Mouse (Mus musculus) myocyte (in vitro differentiated cells): ENCODE data around the gene Col6a5.

Experiments used
- CEBPB ChIP-seq: IDR thresholded peaks from 2 replicates; pipeline ENCODE4 v1.6.1; 2011; ENCODE audit warnings: mild to moderate bottlenecking, moderate library complexity; ENCODE audit not compliant: poor library complexity, insufficient read depth, severe bottlenecking
- E2F4 ChIP-seq: IDR thresholded peaks from one replicate; pipeline ENCODE4 v1.6.1; 2011; ENCODE audit warnings: mild to moderate bottlenecking, control low read depth, moderate library complexity; ENCODE audit not compliant: insufficient read depth
- MAX ChIP-seq: IDR thresholded peaks from one replicate; pipeline ENCODE4 v1.6.1; 2011; ENCODE audit warnings: low read depth, mild to moderate bottlenecking, control low read depth
- MYOD1 ChIP-seq, 3 experiments: IDR thresholded peaks; one replicate each; pipeline ENCODE4 v1.6.1; 2011; ENCODE audit warnings: control low read depth in 2 of 3, low read depth in 2 of 3, mild to moderate bottlenecking in 2 of 3, moderate library complexity in 1 of 3; ENCODE audit not compliant: insufficient read length in 2 of 3, control insufficient read depth in 1 of 3
- POLR2A ChIP-seq: IDR thresholded peaks from one replicate; pipeline ENCODE4 v1.6.1; 2011; ENCODE audit warnings: low read depth, mild to moderate bottlenecking, control low read depth, moderate library complexity; ENCODE audit not compliant: insufficient read length
- POLR2AphosphoS2 ChIP-seq: IDR thresholded peaks from one replicate; pipeline ENCODE4 v1.6.1; 2011; ENCODE audit warnings: low read depth, control low read depth; ENCODE audit not compliant: insufficient read length
- REST ChIP-seq: IDR thresholded peaks from one replicate; pipeline ENCODE4 v1.6.1; 2011; ENCODE audit warnings: mild to moderate bottlenecking, control low read depth, moderate library complexity; ENCODE audit not compliant: insufficient read depth, insufficient read length
- SRF ChIP-seq: IDR thresholded peaks from one replicate; pipeline ENCODE4 v1.6.1; 2011; ENCODE audit warnings: low read depth; ENCODE audit not compliant: control insufficient read depth, insufficient read length
- TCF12 ChIP-seq: IDR thresholded peaks from one replicate; pipeline ENCODE4 v1.6.1; 2011; ENCODE audit warnings: mild to moderate bottlenecking, control low read depth; ENCODE audit not compliant: poor library complexity, insufficient read depth, severe bottlenecking
- TCF3 ChIP-seq: IDR thresholded peaks from one replicate; pipeline ENCODE4 v1.6.1; 2011; ENCODE audit warnings: low read depth, control low read depth; ENCODE audit not compliant: insufficient read length
- USF1 ChIP-seq: IDR thresholded peaks from one replicate; pipeline ENCODE4 v1.6.1; 2011; ENCODE audit warnings: low read depth, mild to moderate bottlenecking, control low read depth, moderate library complexity

DNA sequence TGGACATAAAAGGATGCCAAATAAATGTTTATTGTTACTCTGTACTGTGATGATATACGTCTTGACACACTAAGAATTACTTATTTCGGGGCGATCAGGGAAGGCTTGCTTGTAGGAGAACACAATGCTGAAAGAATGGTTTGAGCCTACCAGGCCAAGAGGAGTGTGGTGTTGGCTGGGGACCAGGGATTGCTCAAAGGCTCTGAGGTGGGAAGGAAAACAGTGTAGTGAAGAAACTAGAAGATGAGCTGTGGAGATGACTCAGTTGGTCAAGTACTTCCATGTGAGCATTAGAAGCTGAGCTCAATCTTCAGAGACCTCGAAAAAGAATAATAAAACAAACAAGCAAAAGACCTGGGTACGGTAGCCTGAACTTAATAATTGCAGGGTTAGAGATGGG is 146.0 kb downstream of the Col6a5 start:
- TF ChIP-seq MAX: no peak
- no peak for TF ChIP-seq POLR2AphosphoS2
- TF ChIP-seq POLR2A: no peak
- no peak for TF ChIP-seq MYOD1 (IDR thresholded peaks at IDR 0.05; ENCODE audit: control insufficient read depth in 1 of 3, insufficient read length in 2 of 3, low read depth in 2 of 3)
- no peak for TF ChIP-seq CEBPB
- no peak for TF ChIP-seq TCF12
- no peak for TF ChIP-seq USF1
- no peak for TF ChIP-seq TCF3
- no peak for TF ChIP-seq REST
- TF ChIP-seq SRF: no peak
- no peak for TF ChIP-seq E2F4
